Mouse (Mus musculus): ENCODE data around the gene Cdc42ep4. TPM values are rescaled to one million over a fixed set of nuclear protein-coding genes. Genes with fewer than 3 reads are reported as not detected.
A peak's percentile ranks its signal among the peaks of the same experiment; 100 is the strongest.

The Cdc42ep4 gene
- polyA plus RNA-seq, 1 experiment from 2014 or later, result 120 TPM

GRCm38 (mm10) chr11:113786395-113786794 lies 34.7 kb upstream of the Cdc42ep4 start:
- Histone ChIP-seq H3K36me3 (no peaks in the 10 kb centered on the region), H3K4me1 (replicated peaks) (peaks cover 82% of the 10 kb centered on the region), H3K27ac (peak overlapping the region; percentile 97), H3K4me3 (peak overlapping the region; percentile 49), H3K9me3 (no peaks in the 10 kb centered on the region), H3K27me3 (ENCODE audit: insufficient read depth, poor library complexity, severe bottlenecking) (no peaks in the 10 kb centered on the region)
- WGBS, result 38% methylated on average over 4 of the region's 4 CpGs
- no peak for DNase-seq (ENCODE audit: low spot score)

- Histone ChIP-seq H3K36me3 (no peaks in the 10 kb centered on the region), H3K9me3 (no peaks in the 10 kb centered on the region), H3K27ac (peak overlapping the region; percentile 97), H3K27me3 (ENCODE audit: insufficient read depth, poor library complexity, severe bottlenecking) (no peaks in the 10 kb centered on the region), H3K4me1 (replicated peaks) (peaks cover 83% of the 10 kb centered on the region), H3K4me3 (peak overlapping the region; percentile 49)
- peak; percentile 97 for DNase-seq (ENCODE audit: low spot score)
- under 1% methylated on average over 19 of the region's 19 CpGs for WGBS
Measured at GRCm38 (mm10) chr11:113785406-113786171, 33.9 kb upstream of the Cdc42ep4 start.

- Histone ChIP-seq H3K4me3 (peak overlapping the region; percentile 49), H3K9me3 (no peaks in the 10 kb centered on the region), H3K27ac (peak overlapping the region; percentile 97), H3K27me3 (ENCODE audit: insufficient read depth, poor library complexity, severe bottlenecking) (no peaks in the 10 kb centered on the region), H3K36me3 (no peaks in the 10 kb centered on the region), H3K4me1 (replicated peaks) (peaks cover 89% of the 10 kb centered on the region)
- DNase-seq (ENCODE audit: low spot score), result peak; percentile 69
- 18% methylated on average over 2 of the region's 2 CpGs for WGBS
Measured at GRCm38 (mm10) chr11:113784656-113785396, 33.1 kb upstream of the Cdc42ep4 start.

- Histone ChIP-seq H3K27ac (peak overlapping the region; percentile 92), H3K27me3 (ENCODE audit: insufficient read depth, poor library complexity, severe bottlenecking) (no peaks in the 10 kb centered on the region), H3K9me3 (no peaks in the 10 kb centered on the region), H3K36me3 (no peaks in the 10 kb centered on the region), H3K4me3 (no peak overlapping the region), H3K4me1 (replicated peaks) (peaks cover 89% of the 10 kb centered on the region)
- 83% methylated on average over 2 of the region's 2 CpGs for whole genome bisulfite sequencing
- no peak for DNase-seq (ENCODE audit: low spot score)
Measured at GRCm38 (mm10) chr11:113782496-113782895, 30.8 kb upstream of the Cdc42ep4 start.

GRCm38 (mm10) chr11:113782006-113782405 lies 30.3 kb upstream of the Cdc42ep4 start:
- no peaks in the 10 kb centered on the region for H3K36me3 ChIP-seq
- DNase-seq (ENCODE audit: low spot score), result no peak
- H3K9me3 ChIP-seq, result no peaks in the 10 kb centered on the region
- 60% methylated on average over 2 of the region's 2 CpGs for WGBS
- H3K4me1 ChIP-seq (replicated peaks), result peaks cover 89% of the 10 kb centered on the region
- H3K4me3 ChIP-seq, result no peak overlapping the region
- H3K27me3 ChIP-seq (ENCODE audit: insufficient read depth, poor library complexity, severe bottlenecking), result no peaks in the 10 kb centered on the region
- peak overlapping the region; percentile 92 for H3K27ac ChIP-seq

- H3K4me1 ChIP-seq (replicated peaks), result peaks cover 79% of the 10 kb centered on the region
Measured at GRCm38 (mm10) chr11:113779680-113780041, 28.0 kb upstream of the Cdc42ep4 start.

GRCm38 (mm10) chr11:113778733-113779679 lies 27.3 kb upstream of the Cdc42ep4 start:
- peak; percentile 63 for DNase-seq (ENCODE audit: low spot score)
- Histone ChIP-seq H3K9me3 (no peaks in the 10 kb centered on the region), H3K4me1 (replicated peaks) (peaks cover 72% of the 10 kb centered on the region), H3K27ac (peak overlapping the region; percentile 92), H3K4me3 (peak overlapping the region; percentile 27), H3K27me3 (ENCODE audit: insufficient read depth, poor library complexity, severe bottlenecking) (no peaks in the 10 kb centered on the region), H3K36me3 (no peaks in the 10 kb centered on the region)
- 11% methylated on average over 20 of the region's 20 CpGs for WGBS

More at GRCm38 (mm10) chr11:113779680-113780041, 28.0 kb upstream of the Cdc42ep4 start:
- Histone ChIP-seq H3K9me3 (no peaks in the 10 kb centered on the region), H3K36me3 (no peaks in the 10 kb centered on the region), H3K27ac (peak overlapping the region; percentile 92), H3K27me3 (ENCODE audit: insufficient read depth, poor library complexity, severe bottlenecking) (no peaks in the 10 kb centered on the region), H3K4me3 (peak overlapping the region; percentile 27)
- 7% methylated on average over 6 of the region's 6 CpGs for WGBS
- no peak for DNase-seq (ENCODE audit: low spot score)

GRCm38 (mm10) chr11:113777878-113778464 lies 26.3 kb upstream of the Cdc42ep4 start:
- H3K4me3 ChIP-seq, result no peak overlapping the region
- peak overlapping the region; percentile 92 for H3K27ac ChIP-seq
- H3K36me3 ChIP-seq, result no peaks in the 10 kb centered on the region
- no peaks in the 10 kb centered on the region for H3K9me3 ChIP-seq
- DNase-seq (ENCODE audit: low spot score), result no peak
- 45% methylated on average over 8 of the region's 8 CpGs for WGBS
- H3K27me3 ChIP-seq (ENCODE audit: insufficient read depth, poor library complexity, severe bottlenecking), result no peaks in the 10 kb centered on the region
- H3K4me1 ChIP-seq (replicated peaks), result peaks cover 70% of the 10 kb centered on the region

- WGBS, result 67% methylated on average over 14 of the region's 14 CpGs
- Histone ChIP-seq H3K4me1 (replicated peaks) (peaks cover 63% of the 10 kb centered on the region), H3K27ac (peak overlapping the region; percentile 92)
Measured at GRCm38 (mm10) chr11:113776851-113777511, 25.3 kb upstream of the Cdc42ep4 start.

GRCm38 (mm10) chr11:113774773-113775172 lies 23.1 kb upstream of the Cdc42ep4 start:
- H3K36me3 ChIP-seq, result no peaks in the 10 kb centered on the region
- no peaks in the 10 kb centered on the region for H3K9me3 ChIP-seq
- H3K27me3 ChIP-seq (ENCODE audit: insufficient read depth, poor library complexity, severe bottlenecking), result no peaks in the 10 kb centered on the region
- no peak overlapping the region for H3K4me3 ChIP-seq
- H3K27ac ChIP-seq, result no peak overlapping the region
- no peak for DNase-seq (ENCODE audit: low spot score)
- H3K4me1 ChIP-seq (replicated peaks), result peaks cover 41% of the 10 kb centered on the region
- 91% methylated on average over 3 of the region's 3 CpGs for WGBS

More at GRCm38 (mm10) chr11:113776851-113777511, 25.3 kb upstream of the Cdc42ep4 start:
- DNase-seq (ENCODE audit: low spot score), result no peak
- H3K9me3 ChIP-seq, result no peaks in the 10 kb centered on the region
- H3K27me3 ChIP-seq (ENCODE audit: insufficient read depth, poor library complexity, severe bottlenecking), result no peaks in the 10 kb centered on the region
- no peaks in the 10 kb centered on the region for H3K36me3 ChIP-seq
- no peak overlapping the region for H3K4me3 ChIP-seq

- Histone ChIP-seq H3K4me3 (no peak overlapping the region), H3K27ac (no peak overlapping the region), H3K9me3 (no peaks in the 10 kb centered on the region), H3K27me3 (ENCODE audit: insufficient read depth, poor library complexity, severe bottlenecking) (no peaks in the 10 kb centered on the region), H3K36me3 (no peaks in the 10 kb centered on the region), H3K4me1 (replicated peaks) (peaks cover 25% of the 10 kb centered on the region)
- DNase-seq (ENCODE audit: low spot score), result no peak
- 85% methylated on average over 5 of the region's 5 CpGs for WGBS
Measured at GRCm38 (mm10) chr11:113773191-113773590, 21.5 kb upstream of the Cdc42ep4 start.

- WGBS, result 93% methylated on average over 13 of the region's 13 CpGs
- Histone ChIP-seq H3K4me3 (no peak overlapping the region), H3K27ac (no peak overlapping the region), H3K36me3 (no peaks in the 10 kb centered on the region), H3K4me1 (replicated peaks) (peaks cover 23% of the 10 kb centered on the region), H3K27me3 (ENCODE audit: insufficient read depth, poor library complexity, severe bottlenecking) (no peaks in the 10 kb centered on the region), H3K9me3 (no peaks in the 10 kb centered on the region)
- no peak for DNase-seq (ENCODE audit: low spot score)
Measured at GRCm38 (mm10) chr11:113771187-113771586, 19.5 kb upstream of the Cdc42ep4 start.

All from hindbrain, embryonic 10.5 days (tissue).